8 mouse cellular contexts compared by ENCODE assay signal in genomic region chr9:7871316-7872043, GRCm38 (mm10). TPM values are rescaled to one million over a fixed set of nuclear protein-coding genes. Genes with fewer than 3 reads are reported as not detected.
A peak's percentile ranks its signal among the peaks of the same experiment; 100 is the strongest.
DNase-seq lines count a peak whose midpoint lies in the region; ATAC-seq and TF ChIP-seq lines count a peak whose summit lies in the region.

No protein-coding gene starts in this region.

- H3K4me2 ChIP-seq in lung, embryonic 16.5 days (ENCODE audit: low read depth, low read length), result peak overlapping the region; percentile 84

- peak overlapping the region; percentile 86 for H3K27ac ChIP-seq in heart, adult 2 months
- H3K27ac ChIP-seq in lung, embryonic 16.5 days (ENCODE audit: low read length), result peak overlapping the region; percentile 68

- TF ChIP-seq EP300 in heart, adult 2 months (IDR thresholded peaks at IDR 0.05; ENCODE audit: insufficient read depth, low read depth, low read length), result no peak

- no peaks in the 10 kb centered on the region for H3K27me3 ChIP-seq in heart, adult 2 months (ENCODE audit: control insufficient read depth, insufficient read depth, low read length)
- no peaks in the 10 kb centered on the region for H3K27me3 ChIP-seq in lung, embryonic 16.5 days (ENCODE audit: control insufficient read depth, insufficient read depth, low read depth, low read length)

- H3K4me3 ChIP-seq in heart, adult 2 months, result peak overlapping the region; percentile 23; the same call in 1 of the 2 replicates
- peak overlapping the region; percentile 69; the same call in 1 of the 2 replicates for H3K4me3 ChIP-seq in lung, embryonic 16.5 days (ENCODE audit: low read length)

- 65% methylated on average over 4 of the region's 4 CpGs for WGBS in heart, adult 2 months
- 42% methylated on average over 4 of the region's 4 CpGs for WGBS in lung, embryonic 16.5 days

- intact Hi-C loops in heart, adult 2 months (cut with DNase I), result loop anchor here (2.0 kb wide), 1 partner anchor 35 kb away; the partner anchor contains the start of gene Birc2

- peak in 1 of 2 experiments; percentile 10 for DNase-seq in heart, adult 2 months
- DNase-seq in heart, postnatal 4 days, result no peak
- DNase-seq in CD4-positive, CD25-positive, alpha-beta regulatory T cell, adult 2 months (ENCODE audit: low read depth, low spot score), result peak; percentile 77
- DNase-seq in ovary, postnatal 10 days (ENCODE audit: low spot score), result no peak
- DNase-seq in urinary bladder, postnatal 36 days (ENCODE audit: low spot score in 2 of 2), result no peak
- no peak for DNase-seq in layer of hippocampus, adult 11-12 months (ENCODE audit: low spot score)

- no peaks in the 10 kb centered on the region for H3K9me3 ChIP-seq in lung, embryonic 16.5 days (ENCODE audit: control insufficient read depth, low read length)

- no peak overlapping the region for H3K9ac ChIP-seq in heart, adult 2 months (ENCODE audit: low read depth, low read length)
- H3K9ac ChIP-seq in lung, embryonic 16.5 days (ENCODE audit: low read length), result no peak overlapping the region; the same call in 1 of the 2 replicates

- TF ChIP-seq CTCF in heart, adult 2 months (IDR thresholded peaks at IDR 0.05), result no peak

- ATAC-seq in granulocyte monocyte progenitor cell, adult 5-6 weeks (replicated peaks; ENCODE audit: poor library complexity, severe bottlenecking), result peak; percentile 45
- ATAC-seq in lung, embryonic 16.5 days (ENCODE audit: low read depth), result no peak

- no peak for TF ChIP-seq POLR2A in heart, adult 2 months (IDR thresholded peaks at IDR 0.05; ENCODE audit: insufficient read depth, low read depth, low read length)

- no peaks in the 10 kb centered on the region; the same call in 1 of the 2 replicates for H3K36me3 ChIP-seq in heart, adult 2 months (ENCODE audit: control insufficient read depth, insufficient read depth, low read length)
- H3K36me3 ChIP-seq in lung, embryonic 16.5 days (ENCODE audit: control insufficient read depth, insufficient read depth, low read length), result peaks cover 5% of the 10 kb centered on the region; the same call in 1 of the 2 replicates

- H3K4me1 ChIP-seq in heart, adult 2 months (ENCODE audit: control insufficient read depth, insufficient read depth, low read length), result peaks cover 9% of the 10 kb centered on the region
- H3K4me1 ChIP-seq in lung, embryonic 16.5 days (replicated peaks; ENCODE audit: control insufficient read depth, insufficient read depth, low read length), result peaks cover 5% of the 10 kb centered on the region

- H3K79me2 ChIP-seq in heart, adult 2 months (replicated peaks; ENCODE audit: control insufficient read depth, insufficient read depth, low read length), result no peaks in the 10 kb centered on the region; the same call in 1 of the 2 replicates

RNA-seq across cellular contexts. Expression of gene Birc3, which starts 1.5 kb away (rescaled TPM):
- total RNA-seq in heart, adult 2 months (2021), result 1 to 10 TPM; 8.7 to 9.7 TPM
- polyA plus RNA-seq in heart, adult 2 months (2012; rRNA removed), result 9.0 and 10.4 TPM in 2 replicates
- 1 to 10 TPM; 7.0 to 8.8 TPM for total RNA-seq in heart, postnatal 4 days (2021)
- 21.6 and 34.6 TPM in 2 replicates for total RNA-seq in granulocyte monocyte progenitor cell, adult 5-6 weeks (2014; fragmentation: Nextera tagmentation)
- 31.1 and 35.7 TPM in 2 replicates for total RNA-seq in granulocyte monocyte progenitor cell, adult 5-6 weeks (2017)
- polyA plus RNA-seq in lung, embryonic 16.5 days (2015; fragmentation: Nextera tagmentation; extraction: Ambion mirVana), result 10.5 and 11.9 TPM in 2 replicates

RNA-seq across cellular contexts. Expression of gene Birc2, which starts 34.6 kb away (rescaled TPM):
- total RNA-seq in heart, adult 2 months (2021), result 10 to 100 TPM; 22.0 to 28.2 TPM
- polyA plus RNA-seq in heart, adult 2 months (2012; rRNA removed), result 12.9 and 20.7 TPM in 2 replicates
- total RNA-seq in heart, postnatal 4 days (2021), result 10 to 100 TPM; 20.8 to 23.5 TPM
- total RNA-seq in granulocyte monocyte progenitor cell, adult 5-6 weeks (2014; fragmentation: Nextera tagmentation), result 25.5 and 30.8 TPM in 2 replicates
- total RNA-seq in granulocyte monocyte progenitor cell, adult 5-6 weeks (2017), result 39.1 and 40.0 TPM in 2 replicates
- polyA plus RNA-seq in lung, embryonic 16.5 days (2015; fragmentation: Nextera tagmentation; extraction: Ambion mirVana), result 32.7 and 38.0 TPM in 2 replicates
